Mouse (Mus musculus) midbrain, embryonic 14.5 days (tissue): ENCODE results near the gene Cldn22. TPM values are rescaled to one million over a fixed set of nuclear protein-coding genes. Genes with fewer than 3 reads are reported as not detected.

Experiments
- ATAC-seq: fragments of 200-750 bp; cut with Nextera tagmentation; 2 replicates; pipeline ENCODE4 v1.8.0; 2017; ENCODE audit warnings: moderate number of reproducible peaks, moderate library complexity; ENCODE audit not compliant: low FRiP score, low TSS enrichment
- DNase-seq: peaks from one replicate; pipeline ENCODE4 v3.0.0-alpha.2; 2015
- H3K27ac ChIP-seq: fragments of 300-500 bp; sonication (generic); replicated peaks from 2 replicates; pipeline ENCODE4 v1.5.1; 2014; ENCODE audit warnings: mild to moderate bottlenecking, low read depth, low read length, moderate library complexity
- H3K27me3 ChIP-seq: fragments of 300-500 bp; sonication (generic); 2 replicates; pipeline ENCODE4 v1.6.1; 2014; ENCODE audit warnings: low read length, control low read depth, mixed read lengths; ENCODE audit not compliant: control insufficient read depth, insufficient read depth
- H3K36me3 ChIP-seq: fragments of 300-500 bp; sonication (generic); 2 replicates; pipeline ENCODE4 v1.6.1; 2014; ENCODE audit warnings: low read length, control low read depth; ENCODE audit not compliant: control insufficient read depth, insufficient read depth
- H3K4me1 ChIP-seq: fragments of 300-500 bp; sonication (generic); 2 replicates; pipeline ENCODE4 v1.6.1; 2014; ENCODE audit warnings: mild to moderate bottlenecking, antibody characterized with exemption, low read length, control low read depth; ENCODE audit not compliant: control insufficient read depth, insufficient read depth
- H3K4me2 ChIP-seq: fragments of 300-500 bp; sonication (generic); 2 replicates; pipeline ENCODE4 v1.6.1; 2014; ENCODE audit warnings: mild to moderate bottlenecking, low read length, moderate library complexity
- H3K4me3 ChIP-seq: fragments of 300-500 bp; sonication (generic); replicated peaks from 2 replicates; pipeline ENCODE4 v1.5.1; 2014; ENCODE audit warnings: low read depth, low read length
- H3K9ac ChIP-seq: fragments of 300-500 bp; sonication (generic); replicated peaks from 2 replicates; pipeline ENCODE4 v1.6.1; 2014; ENCODE audit warnings: mild to moderate bottlenecking, low read length, moderate library complexity
- H3K9me3 ChIP-seq: fragments of 300-500 bp; sonication (generic); 2 replicates; pipeline ENCODE4 v1.6.1; 2016; ENCODE audit warnings: low read length, control low read depth, mixed read lengths; ENCODE audit not compliant: control insufficient read depth
- WGBS: fragments of 180-500 bp; shearing (Covaris S2); extraction: QIAGEN DNeasy Blood & Tissue Kit; methylation state at CpG from one replicate; pipeline ENCODE4 v1.1.7; 2014; 5-methylcytosine and 5-hydroxymethylcytosine counted together
- polyA plus RNA-seq: library from polyadenylated mRNA; unstranded; fragments of >200 nt; fragmentation: Nextera tagmentation; extraction: Ambion mirVana; gene quantifications from 2 replicates; pipeline ENCODE4 v1.2.1, GENCODE M21; 2014

Cldn22 gene
- polyA plus RNA-seq, 1 experiment from 2014 or later: not detected

DNA sequence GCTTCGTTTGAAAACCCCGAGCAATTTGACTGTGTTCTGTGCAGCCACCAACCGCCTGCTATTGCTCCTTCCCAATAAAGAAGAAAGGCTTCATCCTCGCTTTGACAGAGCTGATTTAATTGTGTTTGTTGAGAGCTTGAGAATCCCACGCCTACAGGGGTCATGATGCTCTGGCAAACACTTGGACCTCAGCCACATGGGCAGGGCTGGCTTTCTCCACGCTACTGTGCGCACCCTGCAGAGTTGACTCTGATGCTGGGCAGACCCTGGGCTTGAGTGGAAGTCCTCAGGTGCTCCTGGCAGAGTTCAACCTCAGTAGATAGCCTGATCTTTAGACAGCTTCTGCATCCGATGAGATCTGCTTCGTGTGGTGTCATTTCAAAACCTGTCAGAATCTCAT lies 32.3 kb upstream of the Cldn22 start:
- 76% methylated on average over 9 of the region's 9 CpGs for WGBS
- Histone ChIP-seq H3K27ac (no peak overlapping the region), H3K4me2 (no peak overlapping the region), H3K9ac (no peak overlapping the region), H3K36me3 (no peaks in the 10 kb centered on the region), H3K27me3 (no peaks in the 10 kb centered on the region), H3K4me1 (peaks cover 4% of the 10 kb centered on the region; the same call in 1 of the 2 replicates), H3K4me3 (no peak overlapping the region), H3K9me3 (no peaks in the 10 kb centered on the region)
- ATAC-seq (no peak), DNase-seq (peak; percentile 10)

DNA sequence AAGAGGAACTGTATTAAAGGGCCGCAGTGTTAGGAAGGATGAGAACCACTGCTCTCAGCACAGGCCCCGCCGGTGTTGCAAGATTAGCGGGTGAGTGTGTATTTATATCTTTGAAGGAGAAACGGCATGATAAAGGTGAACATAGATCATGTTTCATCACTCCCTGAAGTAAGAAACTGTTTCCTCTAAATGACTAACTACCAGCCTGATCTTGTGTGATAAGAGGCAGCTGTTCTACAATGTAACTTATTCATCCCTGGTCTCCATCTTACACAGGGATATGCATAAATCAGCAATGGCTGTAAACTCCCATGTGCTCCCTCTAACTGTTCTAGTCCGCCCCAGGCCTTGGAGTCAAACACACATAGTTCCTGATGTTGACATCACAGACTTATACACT lies 24.8 kb upstream of the Cldn22 start:
- H3K9ac ChIP-seq: no peak overlapping the region
- no peaks in the 10 kb centered on the region for H3K9me3 ChIP-seq
- H3K27me3 ChIP-seq: no peaks in the 10 kb centered on the region
- no peaks in the 10 kb centered on the region for H3K36me3 ChIP-seq
- no peak for ATAC-seq
- no peak for DNase-seq
- no peak overlapping the region for H3K27ac ChIP-seq
- 91% methylated on average over 6 of the region's 6 CpGs for WGBS
- no peak overlapping the region for H3K4me3 ChIP-seq
- no peaks in the 10 kb centered on the region for H3K4me1 ChIP-seq
- H3K4me2 ChIP-seq: no peak overlapping the region

DNA sequence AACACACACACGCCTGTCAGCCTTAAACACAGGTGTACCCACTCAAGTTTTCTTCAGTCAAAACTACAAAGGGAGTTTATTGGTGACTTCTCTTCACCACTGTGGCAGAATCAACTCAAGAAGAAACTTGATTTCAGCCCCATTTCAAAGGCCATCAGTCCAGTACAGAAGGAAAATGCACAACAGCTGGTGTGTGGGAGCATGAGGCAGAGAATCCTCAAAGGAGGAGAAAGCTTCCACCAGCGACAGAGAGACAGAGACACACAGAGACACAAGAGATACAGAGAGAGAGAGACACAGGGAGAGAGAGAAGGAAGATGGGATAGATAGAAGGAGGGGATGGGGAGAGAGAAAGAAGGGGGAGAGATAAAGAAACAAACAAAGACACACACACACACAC lies 21.9 kb upstream of the Cldn22 start:
- H3K36me3 ChIP-seq: no peaks in the 10 kb centered on the region
- ATAC-seq: no peak
- H3K27me3 ChIP-seq: no peaks in the 10 kb centered on the region
- no peaks in the 10 kb centered on the region for H3K4me1 ChIP-seq
- H3K27ac ChIP-seq: no peak overlapping the region
- H3K4me3 ChIP-seq: no peak overlapping the region
- DNase-seq: no peak
- 76% methylated on average over 2 of the region's 2 CpGs for WGBS
- H3K9ac ChIP-seq: no peak overlapping the region
- H3K4me2 ChIP-seq: no peak overlapping the region
- no peaks in the 10 kb centered on the region for H3K9me3 ChIP-seq

DNA sequence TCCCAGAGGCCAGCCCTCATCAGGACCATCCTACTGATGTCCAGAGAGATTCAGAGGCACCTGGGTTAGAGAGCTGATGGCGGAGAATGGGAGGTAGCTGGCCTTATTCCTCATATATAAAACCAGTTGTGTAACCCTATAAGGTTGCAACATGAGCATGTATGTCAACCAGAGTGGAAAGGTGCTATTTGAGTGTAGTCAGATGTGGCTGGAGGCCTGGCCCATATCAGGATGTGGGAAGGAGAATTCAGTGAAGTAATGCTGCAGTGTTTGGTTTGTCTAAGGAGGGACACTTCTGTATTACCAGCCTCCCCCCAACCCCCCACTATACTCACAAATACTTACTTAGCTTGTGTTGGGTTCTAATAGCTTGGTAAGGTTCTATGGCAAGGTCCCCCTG lies 20.0 kb upstream of the Cldn22 start:
- DNase-seq (no peak), ATAC-seq (no peak)
- Histone ChIP-seq H3K9ac (no peak overlapping the region), H3K4me2 (no peak overlapping the region), H3K4me1 (no peaks in the 10 kb centered on the region), H3K9me3 (no peaks in the 10 kb centered on the region), H3K36me3 (no peaks in the 10 kb centered on the region), H3K27me3 (no peaks in the 10 kb centered on the region), H3K4me3 (no peak overlapping the region), H3K27ac (no peak overlapping the region)
- WGBS: 85% methylated on average over 1 of the region's 1 CpGs

DNA sequence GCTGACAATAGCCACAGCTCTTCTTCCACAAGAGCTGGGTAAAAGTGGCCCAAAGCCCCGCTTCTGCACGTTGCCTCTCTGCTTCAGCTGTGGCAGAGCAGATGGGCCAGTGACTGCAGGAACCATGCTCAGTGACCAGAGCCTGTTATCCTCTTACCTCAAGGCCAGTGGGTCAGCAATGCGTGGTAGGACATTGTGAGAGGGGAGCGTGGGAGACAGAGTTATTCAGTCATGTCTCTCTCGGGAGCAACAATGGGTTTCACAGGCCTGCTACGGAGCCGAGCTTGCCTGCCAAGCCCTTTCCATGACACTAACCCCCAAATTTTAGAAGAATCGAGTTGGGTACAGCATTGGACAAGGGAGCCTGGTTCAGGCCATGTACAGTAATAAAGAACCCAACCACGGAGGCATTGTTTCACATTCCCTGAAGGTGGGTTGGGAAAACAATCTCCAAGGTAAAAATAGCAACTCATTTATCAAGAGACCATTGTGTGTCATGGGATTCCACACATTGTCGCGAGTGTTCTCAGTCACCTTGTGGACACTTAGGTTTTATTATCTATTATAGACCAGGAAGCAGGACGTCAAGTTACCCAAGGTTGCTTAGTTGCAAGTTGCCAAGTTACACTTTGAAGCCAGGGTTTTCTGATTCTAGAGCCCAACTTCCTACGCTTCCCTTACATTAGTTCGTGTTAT lies 14.2 kb upstream of the Cldn22 start:
- no peaks in the 10 kb centered on the region for H3K4me1 ChIP-seq
- ATAC-seq (no peak), DNase-seq (no peak)
- no peak overlapping the region for H3K4me3 ChIP-seq
- H3K9ac ChIP-seq: no peak overlapping the region
- H3K4me2 ChIP-seq: no peak overlapping the region
- no peak overlapping the region for H3K27ac ChIP-seq
- H3K36me3 ChIP-seq: no peaks in the 10 kb centered on the region
- WGBS: 85% methylated on average over 14 of the region's 14 CpGs
- H3K9me3 ChIP-seq: no peaks in the 10 kb centered on the region
- H3K27me3 ChIP-seq: no peaks in the 10 kb centered on the region

DNA sequence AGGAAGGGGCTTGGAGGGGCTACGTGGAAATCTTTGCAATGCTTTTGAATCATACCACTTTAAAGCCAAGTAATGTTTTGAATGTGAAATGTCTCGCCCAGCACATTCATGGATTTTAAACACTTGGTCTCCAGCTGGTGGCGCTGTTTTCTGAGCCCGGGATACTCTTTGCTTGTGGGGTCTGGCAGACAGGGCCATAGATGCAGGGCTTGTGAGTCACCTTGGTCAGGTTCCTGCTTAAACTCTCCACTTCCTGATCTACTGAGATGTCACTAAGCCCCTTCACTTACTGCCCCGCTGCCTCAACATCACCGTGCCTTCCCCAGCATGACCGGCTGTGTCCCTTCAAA lies 13.6 kb upstream of the Cldn22 start:
- no peak overlapping the region for H3K9ac ChIP-seq
- no peaks in the 10 kb centered on the region for H3K4me1 ChIP-seq
- no peak for ATAC-seq
- no peak overlapping the region for H3K4me2 ChIP-seq
- DNase-seq: no peak
- no peak overlapping the region for H3K27ac ChIP-seq
- H3K27me3 ChIP-seq: no peaks in the 10 kb centered on the region
- no peaks in the 10 kb centered on the region for H3K9me3 ChIP-seq
- 78% methylated on average over 7 of the region's 7 CpGs for WGBS
- H3K4me3 ChIP-seq: no peak overlapping the region
- H3K36me3 ChIP-seq: no peaks in the 10 kb centered on the region

DNA sequence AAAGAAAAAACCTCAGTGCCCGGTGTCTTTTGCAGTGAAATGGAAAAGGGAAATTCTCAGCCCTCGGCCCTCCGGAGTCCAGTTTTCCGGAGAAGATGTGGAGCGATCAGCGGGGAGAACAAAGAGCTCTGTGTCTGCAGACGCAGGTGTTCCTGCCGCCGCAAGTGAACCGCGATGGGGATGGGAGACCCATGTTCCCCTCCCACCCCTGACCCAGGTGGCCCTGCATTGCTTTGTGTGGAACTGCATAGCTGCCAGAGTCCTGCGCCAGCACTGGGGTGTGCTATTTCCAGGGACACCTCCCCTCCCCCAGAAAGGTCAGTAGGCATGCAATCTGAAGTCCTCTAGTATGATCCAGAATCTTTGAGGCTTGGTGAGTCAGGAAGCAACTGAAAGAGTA lies 13.1 kb upstream of the Cldn22 start:
- no peak overlapping the region for H3K9ac ChIP-seq
- H3K36me3 ChIP-seq: no peaks in the 10 kb centered on the region
- no peak for DNase-seq
- 88% methylated on average over 12 of the region's 12 CpGs for WGBS
- no peaks in the 10 kb centered on the region for H3K27me3 ChIP-seq
- no peak overlapping the region for H3K4me2 ChIP-seq
- H3K9me3 ChIP-seq: no peaks in the 10 kb centered on the region
- no peak for ATAC-seq
- H3K4me3 ChIP-seq: no peak overlapping the region
- no peak overlapping the region for H3K27ac ChIP-seq
- H3K4me1 ChIP-seq: no peaks in the 10 kb centered on the region

DNA sequence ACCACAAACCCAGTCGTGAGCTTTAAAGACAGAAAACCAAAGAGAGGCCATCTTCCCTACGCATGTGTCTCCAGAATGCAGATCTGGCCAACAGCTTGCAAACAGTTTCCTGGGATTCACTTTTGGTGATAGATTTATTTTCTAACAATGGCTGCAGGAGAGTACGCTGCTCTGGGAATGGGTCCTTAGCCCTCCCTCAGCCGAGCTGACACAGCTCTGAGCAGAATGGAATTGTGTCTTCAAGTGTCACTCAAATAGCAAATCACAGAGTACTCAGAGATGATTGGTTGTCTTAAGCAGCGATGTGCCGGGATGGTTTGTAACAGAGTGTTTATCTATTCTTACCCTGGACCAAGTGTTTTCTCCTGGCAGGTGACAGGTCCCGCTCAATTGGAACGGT lies 5.2 kb upstream of the Cldn22 start:
- WGBS: 89% methylated on average over 8 of the region's 8 CpGs

DNA sequence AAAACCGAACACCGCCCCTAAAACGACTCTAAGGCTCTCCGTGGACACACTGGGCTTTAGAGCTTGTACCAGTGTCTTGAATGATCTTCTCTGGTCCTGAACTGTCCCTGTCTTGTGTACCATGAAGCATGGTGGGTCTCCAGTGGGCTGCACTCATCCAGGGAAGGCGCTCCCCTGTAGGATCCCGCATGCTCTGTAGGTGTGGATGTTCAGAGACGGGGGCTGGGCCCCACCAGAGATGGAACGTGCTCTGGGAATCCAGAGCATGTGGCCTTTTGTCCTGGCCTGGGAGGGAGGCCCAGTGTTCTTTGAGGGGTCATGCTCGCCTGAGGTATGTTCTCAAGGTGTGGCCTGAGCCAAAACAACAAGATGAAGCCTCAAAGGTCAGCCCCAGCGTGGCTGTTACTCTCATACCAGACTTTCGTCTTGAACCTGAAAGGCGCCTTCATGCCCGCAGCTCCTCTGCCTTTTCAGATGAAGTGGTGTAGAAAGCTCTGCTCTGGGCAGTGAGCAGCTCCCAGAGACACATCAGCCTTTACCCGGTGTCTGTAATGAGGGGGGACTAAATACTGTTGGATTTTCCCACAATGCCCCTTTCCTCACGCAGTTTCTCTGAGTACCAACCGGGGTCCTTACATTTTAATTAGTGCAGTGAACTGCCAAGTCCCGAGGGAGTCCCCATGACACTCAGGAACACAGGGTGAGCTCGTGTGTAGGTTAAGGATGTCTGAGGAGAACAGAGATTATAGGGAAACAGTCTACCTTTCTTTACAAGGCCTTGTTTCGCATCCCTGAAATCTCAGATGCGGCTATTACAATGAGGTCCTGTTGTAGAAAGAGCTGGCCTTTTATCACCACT lies 3.1 kb upstream of the Cldn22 start:
- no peak overlapping the region for H3K4me3 ChIP-seq
- ATAC-seq: no peak
- no peaks in the 10 kb centered on the region for H3K27me3 ChIP-seq
- WGBS: 84% methylated on average over 20 of the region's 20 CpGs
- H3K4me2 ChIP-seq: no peak overlapping the region
- no peaks in the 10 kb centered on the region for H3K9me3 ChIP-seq
- H3K4me1 ChIP-seq: 0 out of 2 replicates have a peak, but pooled peaks cover 3% of the 10 kb centered on the region
- no peak overlapping the region for H3K9ac ChIP-seq
- DNase-seq: no peak
- H3K36me3 ChIP-seq: no peaks in the 10 kb centered on the region
- H3K27ac ChIP-seq: no peak overlapping the region

More for the DNA sequence above, 5.2 kb upstream of the Cldn22 start:
- Histone ChIP-seq H3K9me3 (no peaks in the 10 kb centered on the region), H3K9ac (no peak overlapping the region), H3K4me2 (no peak overlapping the region), H3K36me3 (no peaks in the 10 kb centered on the region), H3K27me3 (no peaks in the 10 kb centered on the region), H3K4me1 (no peaks in the 10 kb centered on the region), H3K4me3 (no peak overlapping the region), H3K27ac (no peak overlapping the region)
- no peak for DNase-seq
- ATAC-seq: no peak
